Mouse (Mus musculus): ENCODE data around the gene Gm17728.

Gm17728 gene

DNA sequence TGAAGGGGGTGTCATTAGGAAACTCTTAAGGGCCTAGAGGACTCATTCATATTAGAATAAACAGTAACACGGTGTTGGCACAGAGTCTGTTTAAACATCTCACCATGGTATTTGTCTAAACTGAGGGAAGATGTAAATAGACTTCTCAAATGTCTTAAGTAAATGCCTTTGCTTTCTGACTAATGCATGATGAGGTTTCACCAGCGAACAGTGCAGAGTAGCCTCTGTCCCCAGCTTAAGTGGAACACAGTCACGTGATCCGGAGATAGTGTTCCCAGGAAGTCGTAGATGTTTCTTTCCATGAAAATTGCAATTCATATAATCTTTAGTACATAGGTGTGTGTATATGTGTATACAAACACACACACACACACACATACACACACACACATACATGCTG is 34.5 kb downstream of the Gm17728 start:
- H3K4me3 ChIP-seq (replicated peaks; ENCODE audit: low read length) = no peak overlapping the region

DNA sequence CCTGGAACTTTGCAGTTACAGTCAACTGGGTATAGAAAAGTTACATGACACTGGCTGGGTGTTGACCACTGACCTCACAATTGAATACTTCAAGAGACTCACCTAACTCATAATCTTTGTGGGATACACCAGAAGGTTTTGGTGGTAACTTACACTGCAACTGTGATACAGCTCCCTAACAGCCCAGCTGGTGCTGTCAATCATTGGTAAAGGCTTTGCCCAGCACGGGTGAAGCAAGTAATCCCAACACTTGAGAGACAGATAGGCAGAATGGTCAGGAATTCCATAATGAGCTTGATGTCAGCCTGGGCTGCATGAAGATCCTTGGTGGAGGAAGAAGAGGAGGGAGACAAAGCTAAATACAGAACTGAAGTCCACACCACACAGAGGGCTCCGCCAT is 39.0 kb downstream of the Gm17728 start:
- no peaks in the 10 kb centered on the region for H3K27me3 ChIP-seq (ENCODE audit: insufficient read depth, low read length)
- no peaks in the 10 kb centered on the region for H3K4me1 ChIP-seq (replicated peaks; ENCODE audit: low read depth, low read length)
- H3K9me3 ChIP-seq (ENCODE audit: low read length) = no peaks in the 10 kb centered on the region
- no peaks in the 10 kb centered on the region for H3K36me3 ChIP-seq (ENCODE audit: insufficient read depth, low read length)
- H3K4me3 ChIP-seq (replicated peaks; ENCODE audit: low read length) = no peak overlapping the region
- TF ChIP-seq NANOG (IDR thresholded peaks at IDR 0.05; ENCODE audit: borderline replicate concordance, low read length) = no peak
- no peak for TF ChIP-seq CTCF (conservative IDR thresholded peaks at IDR 0.05; ENCODE audit: low read length)

More for the DNA sequence above, 34.5 kb downstream of the Gm17728 start:
- H3K36me3 ChIP-seq (ENCODE audit: insufficient read depth, low read length) = no peaks in the 10 kb centered on the region
- H3K27me3 ChIP-seq (ENCODE audit: insufficient read depth, low read length) = no peaks in the 10 kb centered on the region
- H3K4me1 ChIP-seq (replicated peaks; ENCODE audit: low read depth, low read length) = no peaks in the 10 kb centered on the region
- H3K9me3 ChIP-seq (ENCODE audit: low read length) = no peaks in the 10 kb centered on the region
- TF ChIP-seq CTCF (conservative IDR thresholded peaks at IDR 0.05; ENCODE audit: low read length) (no peak), POU5F1 (IDR thresholded peaks at IDR 0.05; ENCODE audit: borderline replicate concordance, low read length) (no peak), NANOG (IDR thresholded peaks at IDR 0.05; ENCODE audit: borderline replicate concordance, low read length) (no peak)

Data from E14TG2a.4 (cell line).